Mouse (Mus musculus): Measurements from ENCODE around the gene Lrrc28.

- TF ChIP-seq CTCF (IDR thresholded peaks at IDR 0.05; ENCODE audit: control insufficient read depth, insufficient read depth, insufficient read length) (no peak), USF1 (IDR thresholded peaks at IDR 0.05; ENCODE audit: low read depth) (no peak), MAX (IDR thresholded peaks at IDR 0.05) (no peak), FOSL1 (IDR thresholded peaks at IDR 0.05; ENCODE audit: insufficient read depth, low read length, poor library complexity, severe bottlenecking) (no peak), MYOG (IDR thresholded peaks at IDR 0.05; ENCODE audit: control insufficient read depth, extremely low read depth, insufficient read length) (no peak)
These were observed 125.1 kb downstream of the Lrrc28 start for GRCm38 (mm10) chr7:67520001-67520400.
